Mouse (Mus musculus): Measurements from ENCODE around the gene Sun5. TPM values are rescaled to one million over a fixed set of nuclear protein-coding genes. Genes with fewer than 3 reads are reported as not detected.

The Sun5 gene
- total RNA-seq (2012; rRNA removed), result not detected in 2 replicates

- in situ Hi-C loops (cut with MboI; ENCODE audit: low sequenced_read_pairs in 2 of 2, unreplicated experiment in 2 of 2), result no loop called here
- H3K36me3 ChIP-seq (ENCODE audit: control insufficient read depth, insufficient read depth, low read length, poor library complexity, severe bottlenecking), result no peaks in the 10 kb centered on the region
- DNase-seq (ENCODE audit: low read depth, low spot score), result no peak
- TF ChIP-seq ZNF384 (IDR thresholded peaks at IDR 0.05; ENCODE audit: low read depth, low read length), result no peak
- TF ChIP-seq CHD2 (IDR thresholded peaks at IDR 0.05; ENCODE audit: low read depth, low read length), result no peak
- TF ChIP-seq MAFK (IDR thresholded peaks at IDR 0.05; ENCODE audit: insufficient read depth, low read depth, low read length), result no peak
- TF ChIP-seq ZC3H11A (IDR thresholded peaks at IDR 0.05; ENCODE audit: borderline replicate concordance, low read depth, low read length), result no peak
- TF ChIP-seq HCFC1 (IDR thresholded peaks at IDR 0.05; ENCODE audit: borderline replicate concordance, insufficient read depth, low read length), result no peak
- no peak within 1 kb of the TSS for H3K4me3 ChIP-seq (ENCODE audit: insufficient read depth in 1 of 2, low read depth in 1 of 2, low read length in 2 of 2, poor library complexity in 1 of 2, severe bottlenecking in 1 of 2)
- H3K4me1 ChIP-seq (ENCODE audit: control insufficient read depth in 2 of 2, insufficient read depth in 2 of 2, low read length in 2 of 2, poor library complexity in 1 of 2), result no peaks in the 10 kb centered on the region
- H3K9me3 ChIP-seq (ENCODE audit: control insufficient read depth, insufficient read depth, low read depth, low read length), result no peaks in the 10 kb centered on the region
- no peak within 1 kb of the TSS for H3K9ac ChIP-seq (ENCODE audit: insufficient read depth, low read depth, low read length, poor library complexity, severe bottlenecking)
- H3K27ac ChIP-seq (ENCODE audit: insufficient read depth, low read depth, low read length, poor library complexity, severe bottlenecking), result no peak within 1 kb of the TSS
Measured at GRCm38 (mm10) chr2:153870984-153871383, at the start of gene Sun5. TSS of gene Sun5 (minus strand) at chr2:153871084.

DNA sequence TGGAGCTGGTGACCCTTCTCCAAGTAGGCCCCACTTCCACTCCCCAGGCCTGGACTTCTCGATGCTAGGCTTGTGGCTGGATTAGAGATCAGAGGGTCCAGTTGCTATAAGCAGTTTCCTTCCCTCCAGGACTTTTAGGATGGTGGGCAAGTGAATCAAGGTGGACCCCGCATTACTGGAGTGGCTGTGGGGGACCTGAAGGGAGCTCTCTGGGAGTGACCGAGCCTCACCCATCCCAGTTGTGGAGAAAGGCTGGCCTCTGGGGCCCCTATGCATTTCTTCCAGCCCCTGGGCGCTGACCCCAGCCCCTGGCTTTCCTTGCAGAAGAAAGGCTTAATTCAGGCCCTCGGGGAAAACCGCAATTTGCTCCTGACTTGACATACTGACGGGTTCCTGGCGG lies 47.0 kb upstream of the Sun5 start, which contains the start of gene Bpifb3:
TSS of gene Bpifb3 (plus strand) at position 301 of the 400 bp plus-strand sequence.
- no peaks in the 10 kb centered on the region for H3K36me3 ChIP-seq (ENCODE audit: control insufficient read depth, insufficient read depth, low read length, poor library complexity, severe bottlenecking)
- H3K27ac ChIP-seq (ENCODE audit: insufficient read depth, low read depth, low read length, poor library complexity, severe bottlenecking), result no peak within 1 kb of the TSS
- no peak for DNase-seq (ENCODE audit: low read depth, low spot score)
- no peaks in the 10 kb centered on the region for H3K9me3 ChIP-seq (ENCODE audit: control insufficient read depth, insufficient read depth, low read depth, low read length)
- no peaks in the 10 kb centered on the region for H3K4me1 ChIP-seq (ENCODE audit: control insufficient read depth in 2 of 2, insufficient read depth in 2 of 2, low read length in 2 of 2, poor library complexity in 1 of 2)
- TF ChIP-seq ZNF384 (IDR thresholded peaks at IDR 0.05; ENCODE audit: low read depth, low read length) (no peak), CHD2 (IDR thresholded peaks at IDR 0.05; ENCODE audit: low read depth, low read length) (no peak), MAFK (IDR thresholded peaks at IDR 0.05; ENCODE audit: insufficient read depth, low read depth, low read length) (no peak), ZC3H11A (IDR thresholded peaks at IDR 0.05; ENCODE audit: borderline replicate concordance, low read depth, low read length) (no peak), HCFC1 (IDR thresholded peaks at IDR 0.05; ENCODE audit: borderline replicate concordance, insufficient read depth, low read length) (no peak)
- in situ Hi-C loops (cut with MboI; ENCODE audit: low sequenced_read_pairs in 2 of 2, unreplicated experiment in 2 of 2), result no loop called here
- H3K4me3 ChIP-seq (ENCODE audit: insufficient read depth in 1 of 2, low read depth in 1 of 2, low read length in 2 of 2, poor library complexity in 1 of 2, severe bottlenecking in 1 of 2), result no peak within 1 kb of the TSS
- H3K9ac ChIP-seq (ENCODE audit: insufficient read depth, low read depth, low read length, poor library complexity, severe bottlenecking), result no peak within 1 kb of the TSS

DNA sequence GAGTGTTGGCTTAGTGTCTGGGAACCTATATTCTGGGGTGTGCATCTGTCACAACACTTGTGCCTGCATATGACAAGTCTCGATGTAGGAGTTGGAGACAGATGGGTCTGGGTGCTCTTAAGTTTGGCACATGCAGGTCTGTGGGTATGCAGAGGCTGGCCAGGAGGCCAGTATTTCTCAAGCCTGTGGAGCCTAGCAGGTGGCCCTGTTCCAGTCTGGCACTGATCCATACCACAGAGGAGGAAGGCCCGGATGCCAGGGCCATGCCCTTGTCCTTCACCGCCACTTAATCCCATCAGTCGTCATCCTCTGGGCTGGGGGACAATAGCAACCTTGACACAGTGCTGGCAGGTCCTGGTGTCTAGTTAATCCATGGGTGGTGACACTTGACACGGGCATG lies 43.3 kb upstream of the Sun5 start:
- in situ Hi-C loops (cut with MboI; ENCODE audit: low sequenced_read_pairs in 2 of 2, unreplicated experiment in 2 of 2), result no loop called here
- Histone ChIP-seq H3K9ac (ENCODE audit: insufficient read depth, low read depth, low read length, poor library complexity, severe bottlenecking) (no peak overlapping the region), H3K36me3 (ENCODE audit: control insufficient read depth, insufficient read depth, low read length, poor library complexity, severe bottlenecking) (no peaks in the 10 kb centered on the region), H3K4me1 (ENCODE audit: control insufficient read depth in 2 of 2, insufficient read depth in 2 of 2, low read length in 2 of 2, poor library complexity in 1 of 2) (no peaks in the 10 kb centered on the region), H3K4me3 (ENCODE audit: insufficient read depth in 1 of 2, low read depth in 1 of 2, low read length in 2 of 2, poor library complexity in 1 of 2, severe bottlenecking in 1 of 2) (no peak overlapping the region), H3K9me3 (ENCODE audit: control insufficient read depth, insufficient read depth, low read depth, low read length) (no peaks in the 10 kb centered on the region), H3K27ac (ENCODE audit: insufficient read depth, low read depth, low read length, poor library complexity, severe bottlenecking) (no peak overlapping the region)
- no peak for DNase-seq (ENCODE audit: low read depth, low spot score)
- no peak for TF ChIP-seq ZNF384 (IDR thresholded peaks at IDR 0.05; ENCODE audit: low read depth, low read length)
- no peak for TF ChIP-seq ZC3H11A (IDR thresholded peaks at IDR 0.05; ENCODE audit: borderline replicate concordance, low read depth, low read length)
- TF ChIP-seq MAFK (IDR thresholded peaks at IDR 0.05; ENCODE audit: insufficient read depth, low read depth, low read length), result no peak
- no peak for TF ChIP-seq CHD2 (IDR thresholded peaks at IDR 0.05; ENCODE audit: low read depth, low read length)
- no peak for TF ChIP-seq HCFC1 (IDR thresholded peaks at IDR 0.05; ENCODE audit: borderline replicate concordance, insufficient read depth, low read length)

- no peaks in the 10 kb centered on the region for H3K4me1 ChIP-seq (ENCODE audit: control insufficient read depth in 2 of 2, insufficient read depth in 2 of 2, low read length in 2 of 2, poor library complexity in 1 of 2)
- no peak for DNase-seq (ENCODE audit: low read depth, low spot score)
- H3K36me3 ChIP-seq (ENCODE audit: control insufficient read depth, insufficient read depth, low read length, poor library complexity, severe bottlenecking), result no peaks in the 10 kb centered on the region
- in situ Hi-C loops (cut with MboI; ENCODE audit: low sequenced_read_pairs in 2 of 2, unreplicated experiment in 2 of 2), result no loop called here
- H3K9ac ChIP-seq (ENCODE audit: insufficient read depth, low read depth, low read length, poor library complexity, severe bottlenecking), result no peak overlapping the region
- no peak overlapping the region for H3K27ac ChIP-seq (ENCODE audit: insufficient read depth, low read depth, low read length, poor library complexity, severe bottlenecking)
- H3K9me3 ChIP-seq (ENCODE audit: control insufficient read depth, insufficient read depth, low read depth, low read length), result no peaks in the 10 kb centered on the region
- H3K4me3 ChIP-seq (ENCODE audit: insufficient read depth in 1 of 2, low read depth in 1 of 2, low read length in 2 of 2, poor library complexity in 1 of 2, severe bottlenecking in 1 of 2), result no peak overlapping the region
- TF ChIP-seq HCFC1 (IDR thresholded peaks at IDR 0.05; ENCODE audit: borderline replicate concordance, insufficient read depth, low read length) (no peak), CHD2 (IDR thresholded peaks at IDR 0.05; ENCODE audit: low read depth, low read length) (no peak), ZNF384 (IDR thresholded peaks at IDR 0.05; ENCODE audit: low read depth, low read length) (no peak), ZC3H11A (IDR thresholded peaks at IDR 0.05; ENCODE audit: borderline replicate concordance, low read depth, low read length) (no peak), MAFK (IDR thresholded peaks at IDR 0.05; ENCODE audit: insufficient read depth, low read depth, low read length) (no peak)
Measured at GRCm38 (mm10) chr2:153906626-153907025, 35.7 kb upstream of the Sun5 start.

DNA sequence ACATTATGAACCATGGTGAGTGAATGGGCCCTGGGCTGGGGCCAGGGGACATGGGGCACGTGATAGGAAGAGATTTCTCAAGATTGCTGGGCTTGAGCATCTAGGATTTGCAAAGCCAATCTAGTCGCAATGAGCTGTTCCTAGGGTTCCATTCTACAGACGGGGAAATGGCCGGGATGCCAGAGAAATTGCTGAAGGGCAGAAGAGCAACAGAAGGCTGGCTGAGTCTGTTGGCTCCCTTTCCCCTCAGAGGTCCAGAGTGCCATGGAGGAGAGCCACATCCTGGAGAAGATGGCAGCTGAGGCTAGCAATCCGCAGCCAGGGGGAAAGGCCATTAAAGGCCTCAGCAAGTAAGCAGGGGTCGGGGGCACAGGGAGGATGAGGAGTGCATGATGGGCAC lies 31.8 kb upstream of the Sun5 start:
- H3K27ac ChIP-seq (ENCODE audit: insufficient read depth, low read depth, low read length, poor library complexity, severe bottlenecking), result no peak overlapping the region
- H3K36me3 ChIP-seq (ENCODE audit: control insufficient read depth, insufficient read depth, low read length, poor library complexity, severe bottlenecking), result no peaks in the 10 kb centered on the region
- in situ Hi-C loops (cut with MboI; ENCODE audit: low sequenced_read_pairs in 2 of 2, unreplicated experiment in 2 of 2), result no loop called here
- TF ChIP-seq MAFK (IDR thresholded peaks at IDR 0.05; ENCODE audit: insufficient read depth, low read depth, low read length) (no peak), ZC3H11A (IDR thresholded peaks at IDR 0.05; ENCODE audit: borderline replicate concordance, low read depth, low read length) (no peak), CHD2 (IDR thresholded peaks at IDR 0.05; ENCODE audit: low read depth, low read length) (no peak), HCFC1 (IDR thresholded peaks at IDR 0.05; ENCODE audit: borderline replicate concordance, insufficient read depth, low read length) (no peak), ZNF384 (IDR thresholded peaks at IDR 0.05; ENCODE audit: low read depth, low read length) (no peak)
- no peaks in the 10 kb centered on the region for H3K4me1 ChIP-seq (ENCODE audit: control insufficient read depth in 2 of 2, insufficient read depth in 2 of 2, low read length in 2 of 2, poor library complexity in 1 of 2)
- H3K4me3 ChIP-seq (ENCODE audit: insufficient read depth in 1 of 2, low read depth in 1 of 2, low read length in 2 of 2, poor library complexity in 1 of 2, severe bottlenecking in 1 of 2), result no peak overlapping the region
- no peaks in the 10 kb centered on the region for H3K9me3 ChIP-seq (ENCODE audit: control insufficient read depth, insufficient read depth, low read depth, low read length)
- no peak overlapping the region for H3K9ac ChIP-seq (ENCODE audit: insufficient read depth, low read depth, low read length, poor library complexity, severe bottlenecking)
- no peak for DNase-seq (ENCODE audit: low read depth, low spot score)
